Mouse (Mus musculus): ENCODE measurements around the gene Ripor2.

- TF ChIP-seq CTCF (IDR thresholded peaks at IDR 0.05; ENCODE audit: borderline replicate concordance, extremely low read depth, insufficient read depth, insufficient read length) (no peak), POLR2A (IDR thresholded peaks at IDR 0.05; ENCODE audit: borderline replicate concordance, extremely low read depth, insufficient read depth, insufficient read length, poor library complexity, severe bottlenecking) (no peak)
Measured at GRCm38 (mm10) chr13:24640166-24640560, 58.2 kb downstream of the Ripor2 start.
